Mouse (Mus musculus) layer of hippocampus, postnatal 36 days (tissue): ENCODE measurements at regions not wholly inside any gene's neighbourhood (a gene's known extent, or its start where the extent isn't known, plus 50 kb on each side); places are given as distances from the start of the nearest gene placed in this dataset.

Source experiments
- DNase-seq, 2 experiments: peaks; one replicate each; pipeline ENCODE4 v3.0.0; 2022

DNA sequence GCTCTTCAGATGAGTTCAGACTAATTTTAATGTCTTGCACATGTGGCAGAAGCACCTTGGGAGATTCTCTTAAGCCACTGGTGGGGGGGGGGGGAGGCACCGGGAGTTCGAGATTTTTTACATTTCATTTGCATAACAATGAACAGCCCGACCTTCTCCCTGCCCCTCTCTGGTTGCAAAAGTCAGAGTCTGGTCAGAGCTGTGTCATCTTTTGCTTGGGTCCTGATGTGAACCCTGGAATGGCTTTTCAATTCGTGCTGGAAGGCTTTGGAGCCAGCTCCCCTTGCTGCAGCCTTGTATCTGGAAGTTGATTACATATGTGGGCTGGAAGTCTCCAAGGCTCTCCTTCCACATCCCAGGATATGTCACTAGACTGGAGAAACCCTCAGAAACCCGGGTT, 365.7 kb upstream of the Tbx3 start:
- DNase-seq = no peak

GRCm38 (mm10) chr5:119307768-119308167, 362.7 kb upstream of the Tbx3 start:
- DNase-seq = no peak

DNA sequence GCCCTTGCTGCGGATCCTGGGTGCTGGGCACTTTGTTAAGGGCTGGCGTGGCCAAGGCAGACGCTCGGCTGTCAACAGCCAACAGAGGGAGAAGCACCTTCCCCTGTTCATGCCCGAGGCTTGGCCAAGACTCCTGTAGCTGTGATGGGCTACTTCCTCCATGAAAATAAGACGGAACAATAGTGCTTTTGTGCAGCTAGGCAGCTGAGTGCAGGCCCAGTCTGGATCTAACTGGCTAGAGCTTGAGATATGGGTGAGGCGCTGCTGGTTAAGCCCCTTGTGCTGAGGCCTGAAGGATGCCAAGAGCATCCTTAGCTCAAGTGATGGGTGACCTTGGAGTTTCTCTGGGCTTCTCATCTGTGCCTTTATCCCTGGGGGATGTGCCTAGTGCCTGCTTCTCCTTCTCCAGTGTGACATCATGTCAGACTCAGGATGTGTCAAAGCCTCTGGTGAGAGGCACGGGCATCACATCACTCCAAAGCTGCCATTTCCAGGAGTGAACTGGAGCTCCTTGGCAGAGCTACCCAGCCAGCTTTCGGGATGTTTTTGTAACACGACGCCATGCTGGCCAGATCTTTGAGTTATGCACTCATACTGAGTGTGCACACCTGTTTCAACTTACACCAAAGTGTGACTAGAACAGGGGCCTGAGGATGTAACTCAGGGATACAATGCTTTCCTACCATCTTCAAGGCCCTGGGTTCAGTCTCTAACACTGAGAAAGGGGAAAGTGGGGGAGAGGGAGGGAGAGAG, 360.1 kb upstream of the Tbx3 start:
- no peak for DNase-seq

GRCm38 (mm10) chr5:119312808-119313207, 357.7 kb upstream of the Tbx3 start:
- no peak for DNase-seq

DNA sequence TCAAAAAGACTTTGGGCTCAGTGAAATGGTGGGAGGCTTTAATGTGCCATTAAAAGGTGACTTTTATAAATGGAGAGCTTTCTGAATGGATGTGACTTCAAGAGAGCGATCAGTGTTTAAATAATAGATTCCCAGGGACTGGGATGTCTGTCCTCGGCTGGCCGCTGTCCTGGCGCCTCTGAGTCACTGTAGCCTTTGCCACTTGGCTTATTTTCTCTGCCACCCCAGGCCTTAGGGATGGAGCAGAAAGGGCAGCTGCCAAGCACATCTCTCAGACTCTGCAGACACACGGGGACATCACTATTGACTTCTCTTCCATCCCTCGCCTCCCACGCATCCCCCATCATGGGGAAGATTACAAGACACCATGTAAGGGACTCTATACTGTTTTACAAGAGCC, 355.3 kb upstream of the Tbx3 start:
- DNase-seq = no peak

- DNase-seq = no peak
Measured at GRCm38 (mm10) chr5:119317617-119318016, 352.9 kb upstream of the Tbx3 start.

- no peak for DNase-seq
Measured at GRCm38 (mm10) chr5:119321368-119322144, 348.9 kb upstream of the Tbx3 start.

- DNase-seq = no peak
Measured at GRCm38 (mm10) chr5:119322411-119322810, 348.1 kb upstream of the Tbx3 start.

GRCm38 (mm10) chr5:119325681-119326255, 344.7 kb upstream of the Tbx3 start:
- no peak for DNase-seq

GRCm38 (mm10) chr5:119326895-119327294, 343.6 kb upstream of the Tbx3 start:
- DNase-seq = no peak

DNA sequence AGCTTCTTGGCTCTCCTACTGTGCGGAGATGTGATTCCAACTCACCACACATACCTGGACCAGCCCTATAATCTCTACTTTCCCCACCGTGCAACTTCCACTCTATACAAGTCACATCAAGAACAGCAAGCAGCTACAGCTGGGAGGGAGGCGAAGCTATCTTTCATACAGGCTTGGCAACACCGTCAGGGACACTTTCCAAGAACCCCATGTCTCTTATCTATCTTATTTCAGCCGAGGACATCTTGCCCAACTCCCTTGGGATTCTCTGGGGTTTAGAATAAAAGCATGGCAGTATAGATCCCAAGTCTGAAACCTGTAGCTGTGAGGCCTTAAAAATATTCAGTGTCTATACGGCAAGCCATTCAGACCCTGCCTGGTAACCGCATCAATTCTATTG, 341.5 kb upstream of the Tbx3 start:
- DNase-seq = no peak

DNA sequence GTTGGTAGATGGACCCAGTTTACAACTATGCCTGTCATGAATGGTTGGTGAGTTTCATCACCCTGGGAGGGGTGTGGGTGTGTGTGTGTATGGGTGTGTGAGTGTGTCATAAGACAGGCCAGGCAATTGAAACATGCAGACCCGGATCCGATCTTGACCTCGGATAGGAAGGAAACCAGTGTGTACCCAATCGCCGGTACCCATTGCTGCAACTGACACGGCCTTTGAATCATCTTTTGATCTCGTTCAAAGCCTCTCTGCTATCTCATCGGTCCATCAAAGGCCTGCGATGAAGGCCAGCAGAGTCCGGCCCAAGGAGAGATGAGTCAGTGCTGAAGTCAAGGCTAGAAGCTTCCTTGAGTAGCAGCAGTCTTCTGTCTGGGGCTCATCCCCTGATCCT, 341.1 kb upstream of the Tbx3 start:
- no peak for DNase-seq

- no peak for DNase-seq
Measured at GRCm38 (mm10) chr5:119329860-119330259, 340.6 kb upstream of the Tbx3 start.

DNA sequence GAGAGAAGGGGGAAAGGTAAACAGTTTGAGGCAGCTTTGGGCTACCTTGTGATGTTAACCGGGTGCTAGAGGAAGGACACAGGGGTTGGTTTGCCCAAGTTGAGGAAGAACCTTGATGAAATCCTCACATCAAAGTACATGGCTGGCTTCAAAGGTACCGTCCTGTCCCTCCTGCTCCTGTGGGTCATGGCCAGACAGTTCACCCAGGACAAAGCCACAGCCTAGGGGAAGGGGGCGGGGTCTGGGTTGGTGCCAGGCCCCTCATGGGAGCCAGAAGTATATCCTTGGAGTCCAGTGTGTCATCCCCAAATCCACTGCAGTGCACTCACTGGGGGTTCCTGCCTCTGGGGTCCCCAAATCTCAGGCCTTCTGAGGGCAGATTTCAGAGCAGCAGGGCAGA, 339.0 kb upstream of the Tbx3 start:
- DNase-seq = no peak

- DNase-seq = no peak
Measured at GRCm38 (mm10) chr5:119332621-119333020, 337.8 kb upstream of the Tbx3 start.

- no peak for DNase-seq
Measured at GRCm38 (mm10) chr5:119335211-119335610, 335.3 kb upstream of the Tbx3 start.

DNA sequence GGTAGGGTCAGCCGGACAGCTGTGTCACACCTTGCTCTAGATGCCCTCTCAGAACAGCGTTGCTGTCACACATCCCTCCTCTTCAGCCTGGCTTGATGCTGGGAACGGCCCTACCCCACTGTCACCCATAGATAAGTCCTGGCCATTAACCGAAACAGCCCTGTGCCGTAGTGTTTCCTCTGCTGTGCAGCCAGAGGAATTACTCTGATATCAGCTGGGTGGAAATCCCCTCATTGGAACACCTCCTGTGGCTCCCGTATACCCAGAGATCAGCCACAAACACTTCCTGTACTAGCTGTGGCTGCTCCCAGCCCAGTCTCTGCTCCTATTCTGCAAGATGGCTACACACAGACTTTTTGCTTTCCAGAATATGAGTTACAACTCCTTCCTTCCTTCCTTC, 334.5 kb upstream of the Tbx3 start:
- DNase-seq = no peak

DNA sequence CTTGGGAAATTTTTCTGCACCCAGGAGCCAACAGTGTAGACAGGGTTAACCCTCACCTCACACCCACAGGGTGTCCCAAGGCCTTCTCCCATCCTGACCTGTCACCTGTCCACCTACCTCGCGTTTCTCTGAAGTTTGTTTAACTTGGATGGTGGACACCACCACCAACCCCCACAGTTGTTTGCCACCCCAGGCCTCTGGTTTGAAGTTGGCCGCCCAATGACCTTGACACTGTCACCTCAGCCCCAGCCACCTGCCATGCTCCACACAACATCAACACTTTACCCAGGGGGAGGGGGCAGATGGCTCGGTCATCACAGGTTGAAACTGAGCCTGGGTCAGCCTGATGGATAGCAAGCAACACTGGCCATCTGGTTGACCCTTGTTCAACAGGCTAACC, 332.7 kb upstream of the Tbx3 start:
- no peak for DNase-seq

GRCm38 (mm10) chr5:119338711-119339110, 331.8 kb upstream of the Tbx3 start:
- DNase-seq = no peak

- DNase-seq = no peak
Measured at GRCm38 (mm10) chr5:119348303-119348702, 322.2 kb upstream of the Tbx3 start.

DNA sequence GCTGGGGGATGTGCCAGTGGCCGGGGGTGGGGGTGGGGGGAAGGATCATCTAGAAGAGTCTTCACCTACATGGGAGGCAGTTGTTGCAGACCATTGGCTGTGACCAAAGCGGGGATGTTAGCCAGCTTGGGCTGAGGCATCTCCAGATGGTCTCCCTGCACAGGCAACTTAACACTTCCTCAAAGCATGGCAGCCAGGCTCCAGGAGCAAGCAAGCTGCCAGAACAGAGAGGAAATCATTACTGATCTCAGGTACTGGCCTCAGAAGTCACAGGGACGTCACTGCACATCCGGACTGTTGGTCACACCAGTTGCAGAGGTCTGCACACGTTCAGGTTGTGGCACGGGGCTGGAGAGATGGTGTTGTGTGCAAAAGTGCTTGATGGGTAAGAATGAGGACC, 321.1 kb upstream of the Tbx3 start:
- no peak for DNase-seq

DNA sequence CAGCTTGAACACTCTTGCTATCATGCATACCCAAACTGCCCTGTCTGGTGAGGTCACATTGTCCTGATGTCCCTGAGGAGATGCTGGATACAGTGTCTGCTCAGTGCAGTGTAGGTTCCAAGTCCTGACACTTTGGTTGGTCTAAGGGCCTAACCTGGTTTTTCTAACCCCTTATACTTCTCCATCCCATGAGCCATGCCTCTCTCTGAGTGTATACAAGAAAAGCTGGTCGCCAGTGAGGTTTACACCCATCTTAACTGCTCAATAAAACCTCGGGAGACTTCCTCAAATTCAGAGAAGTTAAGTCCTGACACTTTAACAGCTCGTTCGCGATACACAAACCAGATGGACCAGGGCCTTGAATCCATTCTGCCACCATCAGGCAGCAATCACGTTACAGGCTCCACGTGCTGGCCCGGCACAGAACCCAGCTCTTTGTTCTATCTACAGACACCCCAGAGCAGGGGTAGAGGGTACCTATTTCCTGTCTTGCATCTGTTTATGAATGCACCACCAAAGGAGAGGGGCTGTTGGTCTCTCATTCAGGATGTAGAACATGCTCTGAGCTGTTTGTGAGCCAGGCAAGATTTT, 320.0 kb upstream of the Tbx3 start:
- no peak for DNase-seq

DNA sequence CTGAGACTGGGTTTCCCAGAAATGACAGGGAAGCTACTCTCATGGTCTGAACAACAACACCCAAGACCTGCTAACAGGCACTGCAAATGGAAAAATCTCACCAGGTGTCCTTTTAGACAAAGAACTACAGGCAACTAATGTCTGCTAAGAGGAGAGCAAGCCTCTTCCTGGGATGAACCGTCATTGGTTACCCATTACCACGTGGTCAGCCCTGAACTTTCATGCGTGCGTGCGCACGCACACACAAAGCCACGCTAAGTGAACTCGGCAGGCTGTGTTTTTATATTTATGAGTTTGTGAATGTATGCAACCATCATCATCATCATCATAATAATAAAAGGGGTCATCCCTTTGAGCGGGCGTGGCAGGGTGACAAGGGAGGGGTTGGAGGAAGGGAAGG, 315.0 kb upstream of the Tbx3 start:
- DNase-seq = no peak
